Mouse (Mus musculus): ENCODE data around the gene Comt.

Gene Comt

DNA sequence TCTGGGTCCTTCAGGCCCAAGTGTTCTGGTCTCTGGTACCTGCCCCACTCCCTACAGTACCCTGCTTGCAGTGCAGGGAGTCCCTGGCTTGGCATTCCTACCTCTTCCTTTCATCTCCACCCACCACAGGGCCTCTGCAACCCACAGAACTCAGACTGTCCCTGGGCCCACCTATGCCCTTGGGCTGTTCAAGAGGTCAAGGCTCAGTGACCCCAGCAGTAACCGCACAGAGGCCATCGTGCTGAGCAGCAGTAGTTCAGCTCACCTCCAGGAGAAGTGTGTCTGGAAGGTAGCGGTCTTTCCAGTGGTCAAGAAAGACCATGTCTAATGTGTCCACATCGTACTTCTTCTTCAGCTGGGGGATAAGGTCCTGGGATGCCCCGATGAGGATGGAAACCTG lies 16.2 kb downstream of the Comt start:
- no peak for DNase-seq

DNA sequence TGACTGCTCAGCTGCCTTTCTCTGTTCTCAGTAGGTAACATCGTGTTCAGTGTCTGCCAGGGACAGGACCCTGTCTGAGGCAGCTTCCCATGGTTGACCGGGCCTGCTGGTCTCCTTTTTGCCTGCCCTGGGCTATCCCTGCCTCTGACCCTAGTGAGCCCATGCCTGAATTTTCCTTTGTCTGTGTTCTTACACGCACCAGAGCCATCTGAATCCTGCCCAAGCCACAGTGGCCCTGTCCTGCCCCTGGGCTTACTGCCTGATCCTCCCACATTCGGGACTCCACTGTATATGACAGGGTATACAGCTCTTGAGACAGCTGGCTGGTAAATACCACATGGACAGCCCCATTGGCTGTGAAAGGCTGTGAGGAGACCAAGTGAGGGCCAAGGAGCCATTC lies 16.9 kb downstream of the Comt start:
- no peak for DNase-seq

DNA sequence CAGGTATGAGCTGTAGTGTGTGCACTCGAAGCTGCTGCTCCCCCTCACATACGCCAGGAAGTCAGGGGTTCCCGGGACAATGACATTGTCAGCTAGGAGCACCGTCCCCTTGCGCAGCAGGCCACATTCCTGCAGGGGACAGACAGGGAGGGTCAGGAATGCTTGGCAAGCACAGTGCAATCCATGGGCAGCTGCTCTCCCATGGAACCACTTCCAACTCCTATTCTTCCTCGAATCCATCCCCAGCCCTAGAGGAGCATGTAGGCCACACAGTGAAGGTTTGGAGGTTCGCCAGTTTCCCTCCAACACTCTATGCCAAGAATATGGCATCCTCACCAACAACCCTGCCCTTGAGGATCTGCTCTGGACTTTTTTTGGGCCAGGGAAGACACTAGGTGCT lies 18.7 kb downstream of the Comt start:
- no peak for DNase-seq

DNA sequence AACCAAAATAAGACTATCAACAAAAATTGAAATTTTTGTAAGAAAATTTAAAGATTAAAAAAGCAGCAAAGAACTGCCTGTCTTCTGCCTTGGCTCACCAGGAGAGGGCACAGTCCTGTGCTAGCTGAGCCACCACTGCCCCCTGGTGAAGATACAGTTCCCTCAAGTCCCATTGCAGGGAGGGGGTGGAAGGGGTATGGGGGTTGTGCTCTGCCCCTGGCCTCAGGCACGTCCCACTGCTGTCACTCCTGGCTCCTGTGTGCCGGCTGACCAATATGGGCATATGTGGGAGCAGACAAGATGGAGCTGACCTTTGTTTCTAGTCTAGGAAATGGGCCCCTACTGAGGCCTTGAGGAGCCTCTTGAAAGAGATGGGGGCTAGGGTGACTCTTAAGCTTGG lies 20.4 kb downstream of the Comt start:
- peak; percentile 73 for DNase-seq

DNA sequence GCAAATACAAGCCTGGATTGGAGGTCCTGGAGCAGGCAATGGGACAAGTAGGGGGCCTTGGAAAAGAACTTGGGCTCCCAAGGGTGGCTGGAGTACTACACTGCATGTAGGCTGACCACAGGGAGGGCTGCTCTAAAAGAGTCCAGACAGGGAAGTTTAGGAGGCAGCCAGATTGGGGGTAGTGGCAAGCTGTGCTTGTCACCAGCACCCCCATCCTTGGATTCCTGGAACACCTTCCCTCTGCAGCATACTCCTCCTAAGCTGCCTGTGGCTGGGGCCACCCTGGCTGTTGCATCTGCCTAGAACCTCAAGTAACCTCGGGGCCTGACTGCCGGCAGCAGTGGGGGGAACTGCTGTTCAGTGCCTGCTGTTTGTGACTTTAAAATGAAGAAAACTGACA lies 20.8 kb downstream of the Comt start:
- DNase-seq: no peak

DNA sequence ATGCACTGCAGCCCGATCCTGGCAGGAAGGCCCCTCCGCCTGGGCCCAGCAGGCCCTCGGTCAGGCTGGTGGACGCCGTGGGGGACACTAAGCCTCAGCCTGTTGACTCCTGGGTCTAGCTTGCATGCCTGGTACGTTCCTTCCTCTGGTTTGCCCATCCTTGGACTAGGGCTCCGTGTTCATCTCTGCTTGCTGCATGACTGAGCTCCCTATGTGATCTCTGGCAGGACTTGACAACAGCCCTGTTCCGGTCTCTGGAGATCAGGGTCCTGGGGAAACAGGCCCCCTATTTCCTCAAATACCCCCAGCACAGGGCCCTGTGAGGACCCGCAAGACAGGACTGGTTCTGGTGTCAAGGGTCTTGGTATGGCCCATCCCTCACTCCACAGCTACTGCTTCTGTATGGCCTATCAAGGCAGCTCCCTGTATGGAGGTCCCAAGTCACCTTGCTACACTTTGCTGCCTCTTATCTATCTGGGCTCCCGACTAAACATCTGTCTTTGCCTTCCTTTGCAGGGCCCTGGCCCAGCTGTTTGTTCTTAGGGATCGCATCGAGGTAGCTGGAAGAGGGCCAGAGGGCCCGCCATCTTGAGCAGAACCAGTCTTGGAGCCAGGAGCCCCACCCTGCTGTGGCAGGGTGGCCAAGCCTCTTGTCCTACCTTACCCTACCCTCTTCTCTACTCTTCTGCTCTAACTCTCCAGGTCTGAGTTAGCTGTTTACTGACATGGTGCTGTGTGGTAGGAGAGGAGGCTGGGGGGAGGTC lies 21.4 kb downstream of the Comt start:
- DNase-seq: no peak

DNA sequence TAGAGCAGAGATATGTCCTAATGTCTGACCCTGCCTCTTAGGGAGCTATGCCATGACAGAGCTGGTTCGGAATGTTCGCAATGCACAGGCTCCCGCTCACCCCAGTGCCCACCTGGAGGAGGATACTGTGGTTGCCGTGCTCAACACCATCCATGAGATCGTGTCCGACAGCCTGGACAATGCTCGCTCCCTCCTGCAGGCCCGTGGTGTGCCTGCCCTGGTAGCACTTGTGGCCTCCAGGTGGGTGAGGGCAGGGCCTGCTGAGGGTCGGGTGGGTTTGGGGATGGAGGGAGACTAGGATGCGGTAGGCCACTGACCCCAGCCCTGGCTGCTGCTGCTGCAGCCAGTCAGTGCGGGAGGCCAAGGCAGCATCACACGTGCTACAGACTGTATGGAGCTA lies 23.4 kb downstream of the Comt start:
- no peak for DNase-seq

DNA sequence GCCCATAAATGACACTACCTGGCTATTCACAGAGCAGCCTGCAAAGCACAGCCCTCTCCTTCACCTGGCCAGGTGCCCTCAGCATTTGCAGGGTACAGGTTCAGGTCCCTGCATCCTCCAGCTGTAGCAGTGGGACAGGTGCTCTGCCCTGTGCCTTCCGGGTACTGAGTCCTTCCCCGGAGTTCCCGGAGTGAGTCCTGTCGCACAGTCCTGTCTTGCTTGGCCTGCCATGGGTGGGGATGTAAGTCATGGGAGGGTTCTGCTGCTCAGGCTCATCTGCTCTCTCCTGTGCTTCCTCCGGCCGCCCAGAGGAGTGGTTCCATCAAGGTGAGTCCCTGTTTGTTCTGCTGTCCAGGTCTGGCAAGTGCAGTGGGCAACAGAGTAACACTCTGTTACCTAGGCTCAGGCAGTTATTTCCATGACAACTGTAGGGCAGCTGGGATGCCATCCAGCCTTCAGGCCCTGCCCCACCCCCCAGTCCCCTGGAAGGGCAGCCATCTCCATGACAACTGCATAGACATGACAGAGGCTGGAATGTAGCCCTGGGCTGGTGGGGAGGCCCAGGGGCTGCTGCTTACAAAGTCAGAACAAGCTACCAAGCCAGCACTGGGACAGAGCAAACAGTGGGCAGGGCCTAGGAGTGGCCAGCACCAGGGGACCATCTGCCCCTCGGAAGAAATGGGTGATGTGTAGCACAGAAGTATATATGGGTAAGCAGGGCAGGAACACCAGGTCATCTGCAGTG lies 26.0 kb downstream of the Comt start:
- DNase-seq: no peak

DNA sequence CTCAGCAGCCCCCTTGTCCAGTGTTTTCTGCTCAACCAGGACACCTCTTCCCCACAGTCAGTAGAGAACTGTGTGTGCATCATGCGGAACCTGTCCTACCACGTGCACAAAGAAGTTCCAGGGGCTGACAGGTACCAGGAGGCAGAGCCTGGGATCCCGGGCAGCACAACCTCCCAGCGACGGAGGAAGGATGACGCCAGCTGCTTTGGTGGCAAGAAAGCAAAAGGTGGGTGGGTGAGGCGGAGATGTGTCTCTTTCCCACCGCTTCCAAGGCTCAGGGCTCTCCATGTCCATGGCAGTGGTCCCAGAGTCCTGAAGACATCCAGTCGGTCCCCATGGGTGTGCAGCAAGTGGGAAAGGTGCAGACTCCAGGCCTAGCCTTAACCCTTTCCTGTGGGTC lies 26.6 kb downstream of the Comt start:
- no peak for DNase-seq

DNA sequence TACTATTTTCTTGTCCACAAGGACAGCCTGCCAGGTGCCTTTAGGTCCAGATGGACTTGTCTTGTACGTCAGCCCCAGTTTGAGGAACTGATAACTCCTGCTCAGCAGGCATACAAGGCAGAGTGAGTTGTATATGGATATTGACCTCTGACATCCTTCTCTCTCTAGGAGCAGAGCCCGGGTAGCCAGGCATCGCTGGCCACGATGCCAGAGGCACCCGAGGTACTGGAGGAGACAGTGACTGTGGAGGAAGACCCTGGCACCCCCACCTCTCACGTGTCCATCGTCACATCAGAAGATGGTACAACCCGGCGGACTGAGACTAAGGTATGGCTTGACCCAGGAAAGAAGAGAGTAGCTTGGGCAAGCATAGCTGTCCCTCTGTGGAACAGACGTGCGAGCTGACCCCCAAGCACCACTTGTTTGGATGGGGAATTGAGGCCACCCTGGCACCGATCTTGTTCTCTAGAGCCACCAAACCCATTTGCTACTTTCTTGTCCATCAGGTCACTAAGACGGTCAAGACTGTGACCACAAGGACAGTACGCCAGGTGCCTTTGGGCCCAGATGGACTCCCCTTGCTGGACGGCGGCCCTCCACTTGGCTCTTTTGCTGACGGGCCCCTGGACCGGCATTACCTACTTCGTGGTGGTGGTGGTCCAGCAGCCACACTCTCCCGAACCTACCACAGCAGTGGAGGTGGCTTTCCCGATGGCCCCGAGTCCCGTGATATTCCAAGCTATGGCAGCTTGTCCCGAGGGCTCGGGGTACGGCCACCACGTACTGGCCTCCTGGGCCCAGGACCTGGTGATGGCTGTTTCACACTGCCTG lies 29.6 kb downstream of the Comt start:
- DNase-seq: no peak

DNA sequence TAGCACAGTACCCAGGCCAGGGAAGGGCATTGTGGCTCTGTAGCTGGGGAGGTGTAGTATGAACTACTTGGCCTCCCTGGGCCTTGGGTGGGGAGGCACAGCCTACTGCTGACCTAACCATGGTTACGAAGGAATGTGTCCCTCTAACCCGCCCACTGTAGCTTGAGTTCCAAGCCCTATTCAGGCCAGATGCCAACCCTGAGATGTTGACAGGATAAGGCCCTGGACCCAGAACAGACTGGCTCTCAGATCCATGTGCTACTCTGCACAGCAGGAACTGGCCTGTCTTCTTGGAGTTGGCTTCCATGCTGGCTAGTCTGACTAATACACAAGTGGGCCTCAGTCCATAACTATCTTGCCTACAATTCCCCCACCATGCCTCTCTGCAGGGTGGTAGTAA lies 30.5 kb downstream of the Comt start:
- DNase-seq: no peak

DNA sequence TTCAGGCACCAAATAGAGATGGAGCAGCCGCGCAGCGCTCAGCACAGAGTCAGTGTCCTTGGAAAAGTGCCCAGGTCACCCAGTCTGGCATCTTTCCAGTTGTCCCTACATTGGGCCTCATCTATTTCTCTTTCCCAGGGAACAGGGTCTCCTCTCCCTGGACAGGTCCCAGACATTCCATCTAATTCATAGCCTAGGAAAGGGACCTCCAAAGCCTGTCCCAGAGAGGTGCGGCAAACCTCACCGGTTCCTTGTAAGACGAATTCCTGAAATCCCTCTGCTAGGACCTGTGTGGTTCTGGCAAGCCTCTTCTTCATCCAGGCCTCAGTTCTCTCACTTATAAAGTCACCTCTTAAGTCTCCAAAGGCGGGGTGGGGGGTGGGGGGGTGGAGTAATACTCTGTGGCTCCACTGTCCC lies 31.0 kb downstream of the Comt start:
- no peak for DNase-seq

DNA sequence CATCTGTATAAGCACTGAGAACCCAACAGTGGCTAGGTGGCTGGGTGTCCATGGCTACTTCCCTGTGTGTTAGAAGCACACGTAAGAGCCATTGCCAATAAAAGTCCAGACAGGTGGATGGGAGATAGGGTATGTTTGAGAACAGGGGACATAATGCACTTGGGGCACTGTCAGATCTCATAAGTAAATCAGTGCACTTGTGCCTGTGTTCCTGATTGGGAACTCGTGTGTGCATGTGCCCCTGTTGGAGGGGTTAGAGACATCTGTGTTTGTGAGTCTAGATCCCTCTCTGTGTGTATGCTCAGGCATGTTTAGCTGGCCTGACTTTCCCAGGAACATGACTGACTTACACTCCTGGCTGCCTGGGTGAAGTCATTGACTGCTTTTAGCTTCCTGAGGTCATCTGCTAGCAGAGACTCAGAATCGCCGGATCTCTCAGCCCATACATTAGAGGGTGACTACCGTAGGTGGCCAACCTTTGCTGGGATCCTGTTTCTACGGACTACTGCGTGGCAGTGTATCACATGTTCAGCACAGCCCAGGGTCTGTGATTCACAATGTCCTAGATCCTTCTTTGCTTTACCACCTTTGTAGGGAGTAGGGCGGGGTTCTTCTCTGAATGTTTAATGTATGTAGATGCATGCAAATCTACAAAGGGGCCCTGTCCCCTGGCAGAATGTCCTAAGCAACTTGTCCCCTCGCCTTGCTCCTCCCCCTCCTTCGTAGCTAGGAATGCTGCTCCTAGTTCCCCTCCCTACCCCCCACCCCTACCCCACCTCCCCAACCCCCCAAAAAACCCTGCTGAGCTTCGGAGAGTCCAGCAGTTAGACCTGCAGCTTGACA lies 31.7 kb downstream of the Comt start:
- DNase-seq: no peak

DNA sequence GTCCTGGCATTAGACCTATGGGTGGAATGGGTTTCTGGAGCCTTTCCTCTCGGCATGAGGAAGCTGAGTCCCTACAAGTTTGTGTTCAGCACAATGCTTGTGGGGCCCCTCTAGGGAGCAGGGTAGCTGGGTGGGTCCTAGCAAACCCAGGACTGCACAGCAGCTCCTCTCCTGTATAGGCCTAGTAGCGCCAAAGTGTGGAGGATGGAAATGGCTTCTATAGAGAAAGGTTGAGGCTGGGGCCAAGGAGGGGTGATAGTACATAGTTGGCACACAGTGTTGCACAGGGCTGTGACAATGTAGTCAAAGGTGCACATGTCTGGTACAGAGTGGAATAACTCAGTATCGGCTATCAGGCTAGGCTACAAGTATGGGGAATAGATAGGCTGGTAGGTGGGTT lies 32.6 kb downstream of the Comt start:
- DNase-seq: no peak

DNA sequence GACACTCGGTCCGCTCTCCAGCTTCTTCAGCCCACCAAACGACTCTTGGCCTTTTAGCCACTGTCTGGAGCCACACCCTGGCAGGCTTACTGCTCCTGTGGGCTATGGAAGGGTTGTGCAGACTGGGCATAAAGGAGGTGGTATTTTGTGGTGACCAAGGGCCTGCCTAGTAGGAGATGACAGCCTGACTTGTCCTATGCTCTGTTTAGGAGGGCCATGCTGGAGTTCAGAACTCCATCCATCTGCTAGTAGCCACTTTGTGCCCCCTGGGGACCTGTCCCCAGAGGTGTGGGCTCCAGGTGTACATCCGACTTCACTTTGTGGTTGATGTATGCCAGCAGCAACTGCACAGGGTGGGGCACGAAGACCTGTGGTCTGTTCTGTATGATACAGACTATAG lies 33.1 kb downstream of the Comt start:
- no peak for DNase-seq

DNA sequence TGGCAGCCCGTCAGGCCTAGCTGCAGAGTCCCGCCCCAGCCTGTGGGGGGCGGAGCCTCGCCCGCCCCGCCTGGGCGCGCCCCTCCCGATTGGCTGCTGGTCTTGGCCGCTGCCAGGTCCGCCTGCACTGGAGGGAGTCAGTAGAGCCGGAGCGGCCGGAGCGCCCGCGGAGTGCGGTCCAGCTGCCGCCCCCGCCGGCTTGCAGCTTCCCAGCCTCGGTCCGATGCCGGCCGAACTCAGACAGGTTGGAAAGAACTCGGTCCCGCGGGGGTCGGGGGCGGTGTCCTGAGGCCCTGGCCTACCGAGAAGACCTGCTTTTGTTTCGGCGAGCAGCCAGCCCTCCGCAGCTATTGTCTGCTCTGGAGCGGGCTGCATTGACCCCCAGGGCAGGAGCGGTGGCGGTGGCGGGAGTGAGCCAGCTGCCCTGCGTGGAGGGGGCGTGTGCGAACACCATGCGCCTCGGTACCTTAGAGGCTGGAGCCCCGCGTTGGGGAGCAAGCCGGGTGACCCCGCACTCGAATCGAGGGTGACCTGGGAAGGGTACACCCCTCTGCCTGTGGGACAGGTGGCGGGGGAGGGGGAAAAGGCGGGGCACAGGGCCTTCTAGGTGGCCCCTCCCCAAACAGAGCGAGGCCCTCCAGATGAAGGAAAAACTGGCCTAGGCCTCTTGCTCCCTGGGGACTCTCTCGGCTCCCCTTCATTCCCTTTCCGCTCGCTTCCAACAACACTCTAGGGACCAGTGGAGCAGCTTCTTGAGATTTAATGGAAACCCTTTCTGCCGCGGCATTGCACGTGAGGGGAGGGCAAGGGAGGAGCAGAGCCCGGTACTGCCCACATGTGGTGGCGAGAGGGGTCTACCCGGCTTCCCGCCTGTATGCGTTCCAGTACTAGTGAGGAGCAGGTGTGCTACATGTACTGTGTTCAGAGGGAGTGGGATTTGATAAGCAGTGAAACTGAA lies 33.9 kb downstream of the Comt start:
- peak; percentile 90 for DNase-seq

DNA sequence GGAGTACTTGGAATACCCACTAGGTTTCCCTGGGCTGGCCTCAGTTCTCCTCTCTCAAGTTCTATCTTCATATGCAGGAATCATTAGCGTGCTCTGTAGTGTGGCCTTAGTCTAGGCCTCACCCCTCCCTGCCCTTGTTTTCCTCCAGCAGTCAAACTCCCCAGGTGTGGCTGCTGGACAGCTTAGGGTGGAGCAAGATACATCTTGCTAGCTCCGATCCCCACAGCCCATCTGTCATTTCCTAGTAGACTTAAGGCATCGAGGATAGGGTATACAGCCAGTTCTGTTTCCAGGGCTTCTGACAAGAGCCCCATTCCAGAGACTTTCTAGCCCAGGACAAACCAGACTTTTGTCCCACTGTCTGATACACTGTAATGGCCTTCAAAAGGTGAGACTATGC lies 34.9 kb downstream of the Comt start:
- DNase-seq: no peak

DNA sequence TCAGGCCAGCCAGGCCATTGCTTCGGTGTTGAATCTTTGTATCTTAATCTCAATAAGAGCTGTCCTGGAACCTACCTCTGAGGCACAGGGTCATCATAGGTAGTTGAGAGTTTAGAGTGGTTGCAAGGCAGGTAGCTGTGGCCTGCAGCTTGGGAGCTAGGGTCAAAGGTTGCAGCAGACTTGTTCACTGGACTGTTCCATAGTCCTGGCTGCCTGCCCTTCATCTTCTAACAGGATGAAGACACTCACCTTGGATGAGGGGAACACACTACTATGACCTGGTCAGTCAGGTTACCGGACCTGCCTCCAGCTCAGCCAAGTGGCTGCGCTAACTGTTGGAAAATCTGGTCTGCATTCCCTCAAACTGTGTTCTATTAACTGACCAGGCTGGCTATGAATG lies 35.5 kb downstream of the Comt start:
- DNase-seq: no peak

DNA sequence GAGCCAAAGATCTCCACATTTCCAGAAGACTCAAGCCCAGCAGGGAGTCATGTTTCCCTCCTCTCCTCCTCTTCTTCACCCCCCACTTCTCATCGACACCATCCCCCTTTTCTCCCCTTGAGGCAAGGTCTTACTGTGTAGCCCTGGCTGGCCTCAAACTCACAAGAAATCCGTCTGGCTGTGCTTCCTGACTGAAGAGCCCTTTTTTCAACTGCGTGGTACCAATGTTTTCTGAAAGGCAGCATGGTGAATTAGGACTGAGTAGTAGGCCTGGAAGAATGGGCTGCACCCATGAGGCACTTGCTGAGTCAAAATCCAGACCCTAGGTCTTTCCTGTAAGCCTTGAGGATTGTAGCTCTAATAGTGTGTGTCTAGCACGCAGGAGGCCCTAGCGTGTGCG lies 36.3 kb downstream of the Comt start:
- no peak for DNase-seq

DNA sequence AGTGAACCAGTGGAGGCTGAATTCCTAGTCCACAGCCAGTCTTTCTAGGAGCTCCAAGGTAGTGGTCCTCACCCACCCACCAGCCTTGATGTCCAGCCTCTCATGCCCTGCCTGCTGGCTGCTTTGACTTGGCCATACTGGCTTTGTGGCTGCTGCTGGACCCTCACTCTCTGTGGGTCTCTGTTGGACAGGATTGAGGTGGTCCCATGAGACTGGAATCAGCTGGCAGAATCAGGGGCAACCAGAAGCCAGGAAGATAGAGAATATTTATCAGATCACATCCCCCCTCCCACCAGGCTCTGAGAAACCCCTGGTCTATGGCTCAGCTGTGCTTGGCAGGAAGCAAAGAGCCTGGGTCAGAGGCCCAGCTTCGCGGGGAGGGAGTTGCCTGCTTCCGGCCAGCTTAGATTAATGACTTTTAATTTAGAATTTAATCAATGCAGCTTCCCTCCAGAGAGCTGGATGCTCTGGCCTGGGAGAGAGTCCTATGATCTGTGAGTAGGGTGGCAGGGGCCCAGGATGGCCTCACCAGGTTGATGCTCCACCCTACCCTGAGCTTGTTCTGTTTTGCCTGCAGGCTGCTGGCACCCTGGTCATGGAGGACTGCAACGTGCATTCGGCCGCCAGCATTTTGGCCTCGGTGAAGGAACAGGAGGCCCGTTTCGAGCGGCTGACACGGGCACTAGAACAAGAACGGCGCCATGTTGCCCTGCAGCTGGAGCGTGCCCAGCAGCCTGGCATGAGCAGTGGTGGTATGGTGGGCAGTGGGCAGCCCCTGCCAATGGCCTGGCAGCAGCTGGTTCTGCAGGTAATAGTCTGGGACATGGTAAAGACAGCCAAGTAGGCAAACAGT lies 37.8 kb downstream of the Comt start:
- no peak for DNase-seq

Data from thymus, postnatal 25 days (tissue).